Mouse (Mus musculus): Measurements from ENCODE around the gene Foxn3. TPM values are rescaled to one million over a fixed set of nuclear protein-coding genes. Genes with fewer than 3 reads are reported as not detected.

The Foxn3 gene
- polyA plus RNA-seq, 1 experiment from 2014 or later = 81.4 TPM

- Histone ChIP-seq H3K4me2 (ENCODE audit: low read length) (no peak overlapping the region), H3K4me1 (ENCODE audit: control insufficient read depth, insufficient read depth, low read length) (peaks cover 6% of the 10 kb centered on the region), H3K9me3 (ENCODE audit: control insufficient read depth, low read length) (no peaks in the 10 kb centered on the region), H3K27ac (replicated peaks; ENCODE audit: low read depth, low read length) (no peak overlapping the region), H3K27me3 (ENCODE audit: control insufficient read depth, insufficient read depth, low read length) (no peaks in the 10 kb centered on the region), H3K9ac (replicated peaks; ENCODE audit: low read length) (no peak overlapping the region), H3K4me3 (replicated peaks; ENCODE audit: low read depth, low read length) (no peak overlapping the region), H3K36me3 (ENCODE audit: control insufficient read depth, insufficient read depth, low read length) (no peaks in the 10 kb centered on the region)
- ATAC-seq (ENCODE audit: low FRiP score, low TSS enrichment) = no peak
- WGBS = 91% methylated on average over 6 of the region's 6 CpGs
- no peak for DNase-seq
These were observed 210.8 kb downstream of the Foxn3 start for GRCm38 (mm10) chr12:99352583-99352982.

- Histone ChIP-seq H3K4me3 (replicated peaks; ENCODE audit: low read depth, low read length) (no peak overlapping the region), H3K36me3 (ENCODE audit: control insufficient read depth, insufficient read depth, low read length) (no peaks in the 10 kb centered on the region), H3K4me2 (ENCODE audit: low read length) (no peak overlapping the region), H3K4me1 (ENCODE audit: control insufficient read depth, insufficient read depth, low read length) (peaks cover 6% of the 10 kb centered on the region), H3K9ac (replicated peaks; ENCODE audit: low read length) (no peak overlapping the region), H3K9me3 (ENCODE audit: control insufficient read depth, low read length) (no peaks in the 10 kb centered on the region), H3K27ac (replicated peaks; ENCODE audit: low read depth, low read length) (no peak overlapping the region), H3K27me3 (ENCODE audit: control insufficient read depth, insufficient read depth, low read length) (no peaks in the 10 kb centered on the region)
- WGBS = 90% methylated on average over 7 of the region's 7 CpGs
- ATAC-seq (ENCODE audit: low FRiP score, low TSS enrichment) = no peak
- no peak for DNase-seq
These were observed 211.2 kb downstream of the Foxn3 start for GRCm38 (mm10) chr12:99352136-99352535.

- peaks cover 6% of the 10 kb centered on the region for H3K4me1 ChIP-seq (ENCODE audit: control insufficient read depth, insufficient read depth, low read length)
- H3K9me3 ChIP-seq (ENCODE audit: control insufficient read depth, low read length) = no peaks in the 10 kb centered on the region
- no peak overlapping the region for H3K9ac ChIP-seq (replicated peaks; ENCODE audit: low read length)
- no peak overlapping the region for H3K4me3 ChIP-seq (replicated peaks; ENCODE audit: low read depth, low read length)
- no peaks in the 10 kb centered on the region for H3K36me3 ChIP-seq (ENCODE audit: control insufficient read depth, insufficient read depth, low read length)
- H3K27ac ChIP-seq (replicated peaks; ENCODE audit: low read depth, low read length) = no peak overlapping the region
- no peak overlapping the region for H3K4me2 ChIP-seq (ENCODE audit: low read length)
- ATAC-seq (ENCODE audit: low FRiP score, low TSS enrichment) (no peak), DNase-seq (no peak)
- 94% methylated on average over 9 of the region's 9 CpGs for WGBS
- no peaks in the 10 kb centered on the region for H3K27me3 ChIP-seq (ENCODE audit: control insufficient read depth, insufficient read depth, low read length)
These were observed 211.7 kb downstream of the Foxn3 start for GRCm38 (mm10) chr12:99351731-99352130.

- Histone ChIP-seq H3K27me3 (ENCODE audit: control insufficient read depth, insufficient read depth, low read length) (no peaks in the 10 kb centered on the region), H3K4me1 (ENCODE audit: control insufficient read depth, insufficient read depth, low read length) (peaks cover 9% of the 10 kb centered on the region), H3K4me2 (ENCODE audit: low read length) (no peak overlapping the region), H3K36me3 (ENCODE audit: control insufficient read depth, insufficient read depth, low read length) (no peaks in the 10 kb centered on the region), H3K9ac (replicated peaks; ENCODE audit: low read length) (no peak overlapping the region), H3K4me3 (replicated peaks; ENCODE audit: low read depth, low read length) (no peak overlapping the region), H3K27ac (replicated peaks; ENCODE audit: low read depth, low read length) (no peak overlapping the region), H3K9me3 (ENCODE audit: control insufficient read depth, low read length) (no peaks in the 10 kb centered on the region)
- DNase-seq (no peak), ATAC-seq (ENCODE audit: low FRiP score, low TSS enrichment) (no peak)
- WGBS = 91% methylated on average over 9 of the region's 9 CpGs
These were observed 213.8 kb downstream of the Foxn3 start for GRCm38 (mm10) chr12:99349650-99349997.

GRCm38 (mm10) chr12:99348940-99349649 is 214.3 kb downstream of the Foxn3 start:
- H3K9ac ChIP-seq (replicated peaks; ENCODE audit: low read length) = no peak overlapping the region
- H3K36me3 ChIP-seq (ENCODE audit: control insufficient read depth, insufficient read depth, low read length) = no peaks in the 10 kb centered on the region
- H3K4me3 ChIP-seq (replicated peaks; ENCODE audit: low read depth, low read length) = no peak overlapping the region
- H3K9me3 ChIP-seq (ENCODE audit: control insufficient read depth, low read length) = no peaks in the 10 kb centered on the region
- ATAC-seq (ENCODE audit: low FRiP score, low TSS enrichment) (no peak), DNase-seq (no peak)
- 0 out of 2 replicates have a peak overlapping the region, but pooled peaks have one; percentile 4 for H3K27ac ChIP-seq (replicated peaks; ENCODE audit: low read depth, low read length)
- H3K4me1 ChIP-seq (ENCODE audit: control insufficient read depth, insufficient read depth, low read length) = peaks cover 13% of the 10 kb centered on the region
- no peaks in the 10 kb centered on the region for H3K27me3 ChIP-seq (ENCODE audit: control insufficient read depth, insufficient read depth, low read length)
- 79% methylated on average over 10 of the region's 10 CpGs for WGBS
- H3K4me2 ChIP-seq (ENCODE audit: low read length) = no peak overlapping the region

- Histone ChIP-seq H3K4me2 (ENCODE audit: low read length) (no peak overlapping the region), H3K27me3 (ENCODE audit: control insufficient read depth, insufficient read depth, low read length) (no peaks in the 10 kb centered on the region), H3K4me1 (ENCODE audit: control insufficient read depth, insufficient read depth, low read length) (peaks cover 19% of the 10 kb centered on the region), H3K36me3 (ENCODE audit: control insufficient read depth, insufficient read depth, low read length) (no peaks in the 10 kb centered on the region), H3K9ac (replicated peaks; ENCODE audit: low read length) (no peak overlapping the region), H3K4me3 (replicated peaks; ENCODE audit: low read depth, low read length) (no peak overlapping the region), H3K9me3 (ENCODE audit: control insufficient read depth, low read length) (no peaks in the 10 kb centered on the region), H3K27ac (replicated peaks; ENCODE audit: low read depth, low read length) (no peak overlapping the region)
- 71% methylated on average over 3 of the region's 3 CpGs for WGBS
- ATAC-seq (ENCODE audit: low FRiP score, low TSS enrichment) (no peak), DNase-seq (no peak)
These were observed 215.9 kb downstream of the Foxn3 start for GRCm38 (mm10) chr12:99347512-99347911.

- Histone ChIP-seq H3K9me3 (ENCODE audit: control insufficient read depth, low read length) (no peaks in the 10 kb centered on the region), H3K27ac (replicated peaks; ENCODE audit: low read depth, low read length) (no peak overlapping the region), H3K4me1 (ENCODE audit: control insufficient read depth, insufficient read depth, low read length) (peaks cover 24% of the 10 kb centered on the region), H3K4me3 (replicated peaks; ENCODE audit: low read depth, low read length) (no peak overlapping the region), H3K36me3 (ENCODE audit: control insufficient read depth, insufficient read depth, low read length) (no peaks in the 10 kb centered on the region), H3K9ac (replicated peaks; ENCODE audit: low read length) (no peak overlapping the region), H3K27me3 (ENCODE audit: control insufficient read depth, insufficient read depth, low read length) (no peaks in the 10 kb centered on the region), H3K4me2 (ENCODE audit: low read length) (no peak overlapping the region)
- WGBS = 72% methylated on average over 3 of the region's 3 CpGs
- DNase-seq (no peak), ATAC-seq (ENCODE audit: low FRiP score, low TSS enrichment) (no peak)
These were observed 216.4 kb downstream of the Foxn3 start for GRCm38 (mm10) chr12:99346982-99347381.

GRCm38 (mm10) chr12:99345323-99345722 is 218.1 kb downstream of the Foxn3 start:
- ATAC-seq (ENCODE audit: low FRiP score, low TSS enrichment) = no peak
- no peak overlapping the region for H3K9ac ChIP-seq (replicated peaks; ENCODE audit: low read length)
- no peaks in the 10 kb centered on the region for H3K9me3 ChIP-seq (ENCODE audit: control insufficient read depth, low read length)
- no peaks in the 10 kb centered on the region for H3K27me3 ChIP-seq (ENCODE audit: control insufficient read depth, insufficient read depth, low read length)
- H3K4me3 ChIP-seq (replicated peaks; ENCODE audit: low read depth, low read length) = no peak overlapping the region
- DNase-seq = no peak
- H3K27ac ChIP-seq (replicated peaks; ENCODE audit: low read depth, low read length) = no peak overlapping the region
- H3K4me2 ChIP-seq (ENCODE audit: low read length) = no peak overlapping the region
- no peaks in the 10 kb centered on the region for H3K36me3 ChIP-seq (ENCODE audit: control insufficient read depth, insufficient read depth, low read length)
- WGBS = 68% methylated on average over 4 of the region's 4 CpGs
- H3K4me1 ChIP-seq (ENCODE audit: control insufficient read depth, insufficient read depth, low read length) = peaks cover 41% of the 10 kb centered on the region

- no peak overlapping the region for H3K9ac ChIP-seq (replicated peaks; ENCODE audit: low read length)
- H3K36me3 ChIP-seq (ENCODE audit: control insufficient read depth, insufficient read depth, low read length) = no peaks in the 10 kb centered on the region
- H3K9me3 ChIP-seq (ENCODE audit: control insufficient read depth, low read length) = no peaks in the 10 kb centered on the region
- no peak overlapping the region for H3K4me2 ChIP-seq (ENCODE audit: low read length)
- no peak overlapping the region for H3K27ac ChIP-seq (replicated peaks; ENCODE audit: low read depth, low read length)
- peaks cover 55% of the 10 kb centered on the region for H3K4me1 ChIP-seq (ENCODE audit: control insufficient read depth, insufficient read depth, low read length)
- H3K4me3 ChIP-seq (replicated peaks; ENCODE audit: low read depth, low read length) = no peak overlapping the region
- DNase-seq = no peak
- no peaks in the 10 kb centered on the region for H3K27me3 ChIP-seq (ENCODE audit: control insufficient read depth, insufficient read depth, low read length)
- WGBS = 98% methylated on average over 2 of the region's 2 CpGs
- ATAC-seq (ENCODE audit: low FRiP score, low TSS enrichment) = no peak
These were observed 220.0 kb downstream of the Foxn3 start for GRCm38 (mm10) chr12:99343378-99343777.

Data from midbrain, embryonic 14.5 days (tissue).